Mouse (Mus musculus) testis, adult 2 months (tissue): ENCODE results near the gene Man1a2. TPM values are rescaled to one million over a fixed set of nuclear protein-coding genes. Genes with fewer than 3 reads are reported as not detected.

ENCODE experiments used
- H3K27ac ChIP-seq: fragments of 200-500 bp; 2 replicates; pipeline ENCODE4 v1.5.1; 2012; ENCODE audit warnings: low read depth, low read length; ENCODE audit not compliant: control insufficient read depth, insufficient read depth
- H3K27me3 ChIP-seq: fragments of 200-500 bp; 2 replicates; pipeline ENCODE4 v1.6.1; 2012; ENCODE audit warnings: mild to moderate bottlenecking, low read length, moderate library complexity; ENCODE audit not compliant: control insufficient read depth, insufficient read depth
- H3K36me3 ChIP-seq: fragments of 200-500 bp; 2 replicates; pipeline ENCODE4 v1.6.1; 2012; ENCODE audit warnings: mild to moderate bottlenecking, low read length; ENCODE audit not compliant: control insufficient read depth, insufficient read depth
- H3K4me1 ChIP-seq: fragments of 200-500 bp; 2 replicates; pipeline ENCODE4 v1.6.1; 2012; ENCODE audit warnings: low read length; ENCODE audit not compliant: control insufficient read depth, insufficient read depth
- H3K4me3 ChIP-seq: fragments of 200-500 bp; 2 replicates; pipeline ENCODE4 v1.5.1; 2012; ENCODE audit warnings: low read depth, mild to moderate bottlenecking, low read length, moderate library complexity, mixed read lengths; ENCODE audit not compliant: control insufficient read depth
- CTCF ChIP-seq: fragments of 200-500 bp; IDR thresholded peaks from 2 replicates; pipeline ENCODE4 v1.5.1; 2012; ENCODE audit warnings: low read depth, mild to moderate bottlenecking, inconsistent platforms, low read length, moderate library complexity; ENCODE audit not compliant: control insufficient read depth, insufficient read depth, insufficient replicate concordance
- POLR2A ChIP-seq: fragments of 200-500 bp; IDR thresholded peaks from 2 replicates; pipeline ENCODE4 v1.6.1; 2012; ENCODE audit warnings: low read depth, mild to moderate bottlenecking, inconsistent platforms, low read length, moderate library complexity; ENCODE audit not compliant: control insufficient read depth
- polyA plus RNA-seq: library from polyadenylated mRNA; depleted of rRNA; stranded (reverse); fragments of >200 nt; gene quantifications from 2 replicates; pipeline ENCODE4 v1.2.3, GENCODE M21; 2012

Man1a2 gene
- polyA plus RNA-seq, 1 experiment, result 12.0 TPM

DNA sequence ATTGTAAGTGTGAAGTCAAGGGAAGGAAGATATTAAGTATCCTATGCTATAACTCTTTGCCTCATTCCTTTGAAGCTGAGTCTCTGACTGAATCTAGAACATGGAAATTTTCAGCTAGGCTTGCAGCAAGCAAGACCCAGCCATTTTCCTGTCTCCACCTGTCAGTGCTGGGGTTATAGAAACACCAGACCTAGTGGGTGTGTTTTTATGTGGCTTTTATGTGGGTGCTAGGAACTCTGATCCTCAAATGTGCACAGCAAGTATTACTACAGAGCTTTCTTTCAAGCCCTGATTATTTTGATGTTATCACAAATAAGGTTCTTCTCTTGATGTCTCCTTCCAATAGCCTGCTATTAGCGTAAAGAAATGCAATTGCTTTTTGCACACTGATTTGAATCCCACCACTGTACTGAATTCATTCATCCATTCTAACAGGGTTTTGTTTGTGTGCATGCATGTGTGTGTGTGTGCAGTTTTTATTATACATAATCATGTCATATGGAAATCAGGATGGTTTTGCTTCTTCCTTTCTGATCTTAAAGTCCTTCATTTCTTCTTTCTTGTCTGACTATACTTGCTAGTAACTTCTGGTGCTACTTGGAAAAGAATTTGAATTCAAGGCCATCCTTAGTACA, 102.5 kb downstream of the Man1a2 start:
- H3K4me1 ChIP-seq, result no peaks in the 10 kb centered on the region
- no peaks in the 10 kb centered on the region for H3K36me3 ChIP-seq
- H3K27ac ChIP-seq, result no peak overlapping the region
- no peak for TF ChIP-seq CTCF
- no peak for TF ChIP-seq POLR2A
- H3K4me3 ChIP-seq, result no peak overlapping the region
- H3K27me3 ChIP-seq, result no peaks in the 10 kb centered on the region

- no peak for TF ChIP-seq CTCF
- no peak for TF ChIP-seq POLR2A
- Histone ChIP-seq H3K27me3 (no peaks in the 10 kb centered on the region), H3K27ac (no peak overlapping the region), H3K4me3 (no peak overlapping the region), H3K36me3 (no peaks in the 10 kb centered on the region), H3K4me1 (no peaks in the 10 kb centered on the region)
Observed at GRCm38 (mm10) chr3:100572571-100573183, 112.6 kb downstream of the Man1a2 start.

GRCm38 (mm10) chr3:100568443-100569390, 116.6 kb downstream of the Man1a2 start:
- H3K27me3 ChIP-seq, result no peaks in the 10 kb centered on the region
- H3K4me3 ChIP-seq, result no peak overlapping the region
- H3K27ac ChIP-seq, result no peak overlapping the region
- H3K4me1 ChIP-seq, result no peaks in the 10 kb centered on the region
- no peak; the same call in 1 of the 2 replicates for TF ChIP-seq CTCF
- no peak for TF ChIP-seq POLR2A
- H3K36me3 ChIP-seq, result no peaks in the 10 kb centered on the region; the same call in 1 of the 2 replicates

DNA sequence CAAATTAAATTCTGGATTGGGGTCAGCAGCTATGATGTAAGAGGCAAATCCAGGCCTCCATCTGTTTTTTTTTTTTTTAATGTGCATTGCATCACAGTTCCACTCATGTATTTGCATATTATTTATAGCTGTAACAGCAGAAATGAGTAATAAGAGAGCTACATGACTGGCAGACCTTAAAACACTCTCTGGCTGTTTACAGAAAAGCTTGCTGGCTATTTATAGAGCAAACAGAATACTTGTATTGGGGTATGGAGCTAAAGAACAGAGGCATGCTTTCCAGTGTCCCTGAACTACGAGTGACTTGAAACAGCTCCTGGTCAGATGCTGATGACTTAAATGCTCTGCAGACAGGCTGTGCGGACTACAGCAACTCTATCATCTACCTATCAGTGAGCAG, 121.7 kb downstream of the Man1a2 start:
- Histone ChIP-seq H3K36me3 (no peaks in the 10 kb centered on the region; the same call in 1 of the 2 replicates), H3K27me3 (no peaks in the 10 kb centered on the region), H3K4me3 (no peak overlapping the region), H3K27ac (no peak overlapping the region), H3K4me1 (no peaks in the 10 kb centered on the region)
- TF ChIP-seq CTCF (no peak), POLR2A (no peak)

DNA sequence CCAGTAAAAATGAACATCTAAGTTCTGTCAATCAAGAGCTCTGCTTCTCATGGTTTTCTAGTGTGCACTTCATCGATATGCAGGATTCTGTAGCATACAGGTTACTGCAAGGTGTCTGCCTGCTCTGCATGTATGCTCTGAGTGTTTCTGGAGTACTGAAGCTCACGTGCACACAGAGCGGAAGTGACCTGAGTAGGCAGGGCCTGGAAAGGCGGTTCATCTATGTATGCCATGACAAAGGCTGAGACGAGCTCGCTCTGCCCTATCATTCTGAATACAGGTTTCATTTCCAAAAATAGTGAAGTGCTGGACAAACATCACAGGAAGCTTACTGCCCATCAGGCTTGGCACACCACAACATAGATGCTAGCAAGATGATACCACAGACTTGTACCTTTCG, 122.8 kb downstream of the Man1a2 start:
- Histone ChIP-seq H3K27ac (no peak overlapping the region), H3K4me3 (no peak overlapping the region), H3K27me3 (no peaks in the 10 kb centered on the region), H3K4me1 (no peaks in the 10 kb centered on the region), H3K36me3 (no peaks in the 10 kb centered on the region; the same call in 1 of the 2 replicates)
- TF ChIP-seq POLR2A, result no peak
- no peak for TF ChIP-seq CTCF

- TF ChIP-seq POLR2A (no peak), CTCF (no peak)
- H3K4me3 ChIP-seq, result no peak overlapping the region
- no peaks in the 10 kb centered on the region for H3K27me3 ChIP-seq
- H3K27ac ChIP-seq, result no peak overlapping the region
- no peaks in the 10 kb centered on the region; the same call in 1 of the 2 replicates for H3K36me3 ChIP-seq
- H3K4me1 ChIP-seq, result no peaks in the 10 kb centered on the region
Observed at GRCm38 (mm10) chr3:100561561-100562175, 123.6 kb downstream of the Man1a2 start.

DNA sequence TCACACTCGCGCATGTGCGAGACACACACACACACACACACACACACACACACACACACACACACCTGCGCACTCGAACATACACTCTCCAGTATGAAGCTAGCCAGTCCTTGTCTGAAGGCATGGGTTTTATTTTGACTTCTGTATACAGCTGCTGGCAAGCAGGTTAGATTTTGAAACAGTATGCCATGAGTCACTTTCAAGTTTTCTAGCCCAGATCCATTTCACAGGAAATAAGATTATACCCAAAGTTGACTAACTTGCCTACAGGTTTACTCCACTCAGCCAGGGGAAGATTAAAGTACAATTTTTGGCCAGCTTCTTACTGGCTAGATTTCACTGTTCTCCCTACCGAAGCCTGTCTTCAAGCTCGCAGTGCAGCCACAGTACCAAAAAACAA, 125.9 kb downstream of the Man1a2 start:
- Histone ChIP-seq H3K27ac (no peak overlapping the region), H3K4me3 (no peak overlapping the region), H3K4me1 (no peaks in the 10 kb centered on the region), H3K27me3 (no peaks in the 10 kb centered on the region), H3K36me3 (no peaks in the 10 kb centered on the region)
- TF ChIP-seq POLR2A (no peak), CTCF (no peak)
